Mouse (Mus musculus) lung, adult 2 months (tissue): ENCODE measurements around the gene Gm3543. TPM values are rescaled to one million over a fixed set of nuclear protein-coding genes. Genes with fewer than 3 reads are reported as not detected.
"Not testable (repeated sequence)": the region's sequence is repeated elsewhere in the genome, so short reads cannot be mapped to it uniquely, and the experiment has no call there.

Experiments
- DNase-seq: peaks from one replicate; pipeline ENCODE4 v3.0.0; 2022
- H3K4me1 ChIP-seq: fragments of 200-500 bp; 2 replicates; pipeline ENCODE4 v1.6.1; 2011; ENCODE audit warnings: low read length; ENCODE audit not compliant: control insufficient read depth, insufficient read depth
- H3K4me3 ChIP-seq: fragments of 200-500 bp; replicated peaks from 2 replicates; pipeline ENCODE3; 2011; ENCODE audit warnings: low read depth, mild to moderate bottlenecking, control low read depth, low read length; ENCODE audit errors: extremely low read depth
- WGBS: fragments of 180-500 bp; shearing (Covaris S2); methylation state at CpG from one replicate; pipeline ENCODE4 v1.1.7; 2018; 5-methylcytosine and 5-hydroxymethylcytosine counted together
- polyA plus RNA-seq: library from polyadenylated mRNA; depleted of rRNA; stranded (reverse); fragments of >200 nt; gene quantifications from 2 replicates; pipeline ENCODE4 v1.2.3, GENCODE M21; 2012; rRNA removed

Gene Gm3543
- not detected in 2 replicates for polyA plus RNA-seq

DNA sequence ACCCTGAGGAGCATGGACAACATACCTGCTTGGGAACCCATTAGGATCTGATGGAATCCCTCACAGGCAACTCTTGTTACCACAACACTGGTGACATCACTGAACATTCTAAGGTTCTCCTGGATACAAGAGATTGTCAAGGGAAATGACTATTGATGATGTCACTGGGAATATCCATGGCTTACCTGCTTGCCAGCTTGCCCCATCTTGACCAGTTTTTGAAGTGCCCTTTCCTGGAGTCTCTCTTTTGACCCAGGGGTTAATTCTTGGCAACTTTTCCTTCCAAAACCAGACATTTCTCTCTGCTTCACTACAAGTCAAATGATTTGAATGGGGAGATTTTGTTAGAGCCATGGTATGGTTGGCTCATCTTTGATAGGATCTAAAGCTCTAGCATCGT lies at the start of gene Gm3543:
TSS of gene Gm3543 (minus strand) at position 101 of the 400 bp plus-strand sequence.
- not testable (repeated sequence) for DNase-seq, H3K4me1 ChIP-seq, H3K4me3 ChIP-seq
- 67% methylated on average over 1 of the region's 1 CpGs for WGBS

DNA sequence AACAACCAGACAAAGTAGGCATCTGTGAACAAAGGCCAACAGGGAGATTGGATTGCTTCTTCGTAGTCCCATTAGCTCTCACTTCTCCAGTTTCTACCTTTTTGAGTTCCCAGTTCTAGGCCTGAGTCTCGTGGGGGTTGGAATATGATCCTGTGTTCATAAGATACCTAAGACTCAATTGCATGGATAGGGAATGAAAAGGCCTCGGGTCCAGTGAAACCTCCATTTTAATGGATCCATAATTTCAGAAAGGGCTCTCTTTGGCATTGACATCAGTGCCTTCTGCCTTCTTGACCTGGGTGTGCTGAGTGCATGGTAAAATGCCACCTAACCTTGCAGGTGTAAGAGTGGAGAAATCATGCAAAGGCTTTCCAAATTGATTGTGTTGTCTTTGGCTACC lies 14.5 kb downstream of the Gm3543 start:
- WGBS: 59% methylated on average over 3 of the region's 3 CpGs
- DNase-seq, H3K4me1 ChIP-seq, H3K4me3 ChIP-seq: not testable (repeated sequence)

DNA sequence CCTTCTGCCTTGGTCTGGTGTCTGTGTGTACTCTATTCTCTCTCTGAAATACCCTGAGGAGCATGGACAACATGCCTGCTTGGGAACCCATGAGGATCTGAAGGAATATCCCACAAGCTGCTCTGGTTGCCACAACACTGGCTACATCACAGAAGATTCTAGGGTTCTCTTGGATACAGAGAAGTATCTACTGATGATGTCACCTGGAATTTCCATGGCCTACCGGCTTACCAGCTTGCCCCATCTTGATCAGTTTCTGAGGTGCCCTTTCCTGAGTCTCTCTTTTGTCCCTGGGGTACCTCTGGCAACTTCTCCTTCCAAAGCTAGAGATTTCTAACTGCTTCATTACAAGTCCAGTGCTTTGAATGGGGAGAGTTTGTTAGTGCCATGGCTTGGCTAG lies 15.3 kb downstream of the Gm3543 start, which contains the start of gene Gm6401:
TSS of gene Gm6401 (minus strand) at position 101 of the 400 bp plus-strand sequence.
- not testable (repeated sequence) for H3K4me1 ChIP-seq, DNase-seq, H3K4me3 ChIP-seq
- WGBS: 54% methylated on average over 1 of the region's 1 CpGs

DNA sequence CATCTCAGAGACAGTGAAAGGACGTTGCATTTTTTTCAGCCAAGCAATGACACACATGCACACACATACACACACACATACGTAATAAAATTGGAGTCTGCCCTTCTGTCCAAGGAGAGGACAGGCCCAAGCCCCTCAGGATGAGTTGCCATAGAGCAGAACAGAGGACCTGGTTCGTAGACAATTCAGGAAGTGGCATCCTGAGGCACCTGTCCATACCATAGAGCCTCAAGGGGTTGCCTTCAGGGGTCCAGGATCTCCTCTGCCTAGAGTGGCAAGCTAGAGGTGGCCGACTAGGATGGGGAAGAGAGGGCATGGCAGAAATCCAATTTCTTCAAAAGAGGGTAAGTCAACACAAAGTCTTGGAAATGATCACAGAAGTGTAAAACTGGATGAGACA lies 19.0 kb downstream of the Gm3543 start:
- H3K4me3 ChIP-seq, H3K4me1 ChIP-seq, DNase-seq: not testable (repeated sequence)
- 54% methylated on average over 4 of the region's 4 CpGs for WGBS

DNA sequence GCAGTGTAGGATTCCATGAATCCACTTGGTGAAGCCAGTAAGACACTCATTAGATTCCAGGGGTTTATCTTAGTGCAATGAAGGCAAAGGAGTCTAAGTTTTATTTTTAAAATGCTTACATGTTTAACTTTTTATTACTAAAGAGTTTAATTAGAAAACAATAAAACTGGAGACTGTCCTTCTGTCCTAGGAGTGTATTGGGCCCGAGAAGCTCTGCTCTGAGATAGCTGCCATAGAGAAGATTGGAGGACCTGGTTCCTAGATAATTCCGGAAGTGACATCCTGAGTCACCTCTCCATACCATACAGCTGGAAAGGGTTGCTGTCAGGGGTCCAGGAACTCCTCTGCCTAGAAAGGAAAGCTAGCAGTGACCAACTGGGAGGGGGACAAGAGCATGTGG lies 39.4 kb downstream of the Gm3543 start, which contains the start of gene 1700024B05Rik:
TSS of gene 1700024B05Rik (plus strand) at position 301 of the 400 bp plus-strand sequence.
- DNase-seq, H3K4me3 ChIP-seq, H3K4me1 ChIP-seq: not testable (repeated sequence)
- WGBS: 55% methylated on average over 2 of the region's 2 CpGs

Other genes starting within 250 kb of the Gm3543 start
- gene Gm7929, start 232.7 kb downstream of the Gm3543 start, polyA plus RNA-seq: not detected in 2 replicates
- gene Gm47189, start 210.9 kb downstream of the Gm3543 start, polyA plus RNA-seq: not detected in 2 replicates
- gene Gm7980, start 76.0 kb downstream of the Gm3543 start, polyA plus RNA-seq: not detected in 2 replicates
- not detected in 2 replicates for gene 1700049E17Rik1, start 58.4 kb downstream of the Gm3543 start, polyA plus RNA-seq
- gene 1700024B05Rik, start 39.3 kb downstream of the Gm3543 start, polyA plus RNA-seq: not detected in 2 replicates
- gene Gm6401, start 15.4 kb downstream of the Gm3543 start, polyA plus RNA-seq: not detected in 2 replicates
- gene Gm7951, start 134.0 kb upstream of the Gm3543 start, polyA plus RNA-seq: not detected in 2 replicates
- gene Gm17027, start 179.3 kb upstream of the Gm3543 start, polyA plus RNA-seq: not detected in 2 replicates
- gene Gm3573, start 207.5 kb upstream of the Gm3543 start, polyA plus RNA-seq: not detected in 2 replicates